Mouse (Mus musculus): ENCODE measurements around the gene Gnaz. TPM values are rescaled to one million over a fixed set of nuclear protein-coding genes. Genes with fewer than 3 reads are reported as not detected.

Gene Gnaz
- total and polyA plus RNA-seq, 3 experiments = 0.02 to 0.11 TPM; not detected in 1

- no peaks in the 10 kb centered on the region for H3K27me3 ChIP-seq (ENCODE audit: insufficient read depth, low read length)
- no peak for ATAC-seq (ENCODE audit: extremely low read depth, insufficient number of reproducible peaks, low FRiP score, poor library complexity, severe bottlenecking)
- H3K4me3 ChIP-seq (ENCODE audit: low read depth, low read length) = no peak overlapping the region
- H3K9me3 ChIP-seq (replicated peaks) = peaks cover 98% of the 10 kb centered on the region
- H3K4me1 ChIP-seq (ENCODE audit: insufficient read depth, low read depth, low read length) = no peaks in the 10 kb centered on the region
- TF ChIP-seq GATA2 (IDR thresholded peaks at IDR 0.05; ENCODE audit: borderline replicate concordance, low read depth, low read length) (no peak), CTCF (IDR thresholded peaks at IDR 0.05; ENCODE audit: low read depth, low read length) (no peak), POLR2AphosphoS5 (IDR thresholded peaks at IDR 0.05; ENCODE audit: insufficient replicate concordance, low read depth, low read length) (no peak), TAL1 (conservative IDR thresholded peaks at IDR 0.05; ENCODE audit: low read depth, low read length) (no peak), GATA1 (IDR thresholded peaks at IDR 0.05; ENCODE audit: borderline replicate concordance, low read length) (no peak)
- no peak for DNase-seq (ENCODE audit: low spot score)
- no peaks in the 10 kb centered on the region for H3K36me3 ChIP-seq (replicated peaks)
Measured at GRCm38 (mm10) chr10:74975626-74976025, 8.6 kb downstream of the Gnaz start.

DNA sequence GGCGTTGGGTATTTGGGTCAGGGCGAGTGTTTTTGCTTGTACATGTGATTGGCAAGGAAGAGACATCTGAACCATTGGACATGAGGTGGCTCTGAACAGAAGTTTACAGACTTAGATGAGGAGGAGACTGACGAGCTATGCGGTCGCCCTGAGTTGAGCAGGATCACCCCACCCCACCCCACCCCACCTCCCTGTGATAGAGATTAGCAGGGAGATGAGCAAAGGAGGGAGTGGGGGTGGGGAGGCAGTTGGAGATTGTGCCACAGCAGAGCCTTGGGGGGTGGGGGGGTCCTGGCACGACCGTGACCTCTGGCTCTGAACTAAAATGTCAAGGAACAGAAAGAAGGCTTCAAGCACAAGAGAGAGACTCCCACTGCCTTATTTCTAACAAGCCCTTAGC, 9.5 kb downstream of the Gnaz start:
- ATAC-seq (ENCODE audit: extremely low read depth, insufficient number of reproducible peaks, low FRiP score, poor library complexity, severe bottlenecking) (no peak), DNase-seq (ENCODE audit: low spot score) (no peak)
- H3K9me3 ChIP-seq (replicated peaks) = peaks cover 98% of the 10 kb centered on the region
- H3K4me3 ChIP-seq (ENCODE audit: low read depth, low read length) = no peak overlapping the region
- H3K27me3 ChIP-seq (ENCODE audit: insufficient read depth, low read length) = no peaks in the 10 kb centered on the region
- no peaks in the 10 kb centered on the region for H3K4me1 ChIP-seq (ENCODE audit: insufficient read depth, low read depth, low read length)
- TF ChIP-seq GATA1 (IDR thresholded peaks at IDR 0.05; ENCODE audit: borderline replicate concordance, low read length) (no peak), CTCF (IDR thresholded peaks at IDR 0.05; ENCODE audit: low read depth, low read length) (no peak), TAL1 (conservative IDR thresholded peaks at IDR 0.05; ENCODE audit: low read depth, low read length) (no peak), GATA2 (IDR thresholded peaks at IDR 0.05; ENCODE audit: borderline replicate concordance, low read depth, low read length) (no peak), POLR2AphosphoS5 (IDR thresholded peaks at IDR 0.05; ENCODE audit: insufficient replicate concordance, low read depth, low read length) (no peak)
- H3K36me3 ChIP-seq (replicated peaks) = no peaks in the 10 kb centered on the region

- Histone ChIP-seq H3K27me3 (ENCODE audit: insufficient read depth, low read length) (no peaks in the 10 kb centered on the region), H3K9me3 (replicated peaks) (peaks cover 98% of the 10 kb centered on the region), H3K4me3 (ENCODE audit: low read depth, low read length) (no peak overlapping the region), H3K4me1 (ENCODE audit: insufficient read depth, low read depth, low read length) (no peaks in the 10 kb centered on the region), H3K36me3 (replicated peaks) (no peaks in the 10 kb centered on the region)
- ATAC-seq (ENCODE audit: extremely low read depth, insufficient number of reproducible peaks, low FRiP score, poor library complexity, severe bottlenecking) (no peak), DNase-seq (ENCODE audit: low spot score) (no peak)
- no peak for TF ChIP-seq TAL1 (conservative IDR thresholded peaks at IDR 0.05; ENCODE audit: low read depth, low read length)
- no peak for TF ChIP-seq GATA1 (IDR thresholded peaks at IDR 0.05; ENCODE audit: borderline replicate concordance, low read length)
- no peak for TF ChIP-seq GATA2 (IDR thresholded peaks at IDR 0.05; ENCODE audit: borderline replicate concordance, low read depth, low read length)
- TF ChIP-seq CTCF (IDR thresholded peaks at IDR 0.05; ENCODE audit: low read depth, low read length) = no peak
- no peak for TF ChIP-seq POLR2AphosphoS5 (IDR thresholded peaks at IDR 0.05; ENCODE audit: insufficient replicate concordance, low read depth, low read length)
Measured at GRCm38 (mm10) chr10:74978056-74978455, 11.1 kb downstream of the Gnaz start.

GRCm38 (mm10) chr10:74981159-74981558, 14.2 kb downstream of the Gnaz start:
- no peaks in the 10 kb centered on the region for H3K36me3 ChIP-seq (replicated peaks)
- ATAC-seq (ENCODE audit: extremely low read depth, insufficient number of reproducible peaks, low FRiP score, poor library complexity, severe bottlenecking) (no peak), DNase-seq (ENCODE audit: low spot score) (no peak)
- H3K27me3 ChIP-seq (ENCODE audit: insufficient read depth, low read length) = no peaks in the 10 kb centered on the region
- H3K4me1 ChIP-seq (ENCODE audit: insufficient read depth, low read depth, low read length) = no peaks in the 10 kb centered on the region
- H3K4me3 ChIP-seq (ENCODE audit: low read depth, low read length) = no peak overlapping the region
- peaks cover 93% of the 10 kb centered on the region for H3K9me3 ChIP-seq (replicated peaks)
- no peak for TF ChIP-seq CTCF (IDR thresholded peaks at IDR 0.05; ENCODE audit: low read depth, low read length)
- no peak for TF ChIP-seq GATA2 (IDR thresholded peaks at IDR 0.05; ENCODE audit: borderline replicate concordance, low read depth, low read length)
- no peak for TF ChIP-seq POLR2AphosphoS5 (IDR thresholded peaks at IDR 0.05; ENCODE audit: insufficient replicate concordance, low read depth, low read length)
- TF ChIP-seq GATA1 (IDR thresholded peaks at IDR 0.05; ENCODE audit: borderline replicate concordance, low read length) = no peak
- no peak for TF ChIP-seq TAL1 (conservative IDR thresholded peaks at IDR 0.05; ENCODE audit: low read depth, low read length)

GRCm38 (mm10) chr10:74983176-74983575, 16.2 kb downstream of the Gnaz start:
- DNase-seq (ENCODE audit: low spot score) (no peak), ATAC-seq (ENCODE audit: extremely low read depth, insufficient number of reproducible peaks, low FRiP score, poor library complexity, severe bottlenecking) (no peak)
- no peak for TF ChIP-seq GATA2 (IDR thresholded peaks at IDR 0.05; ENCODE audit: borderline replicate concordance, low read depth, low read length)
- no peak for TF ChIP-seq POLR2AphosphoS5 (IDR thresholded peaks at IDR 0.05; ENCODE audit: insufficient replicate concordance, low read depth, low read length)
- no peak for TF ChIP-seq CTCF (IDR thresholded peaks at IDR 0.05; ENCODE audit: low read depth, low read length)
- TF ChIP-seq TAL1 (conservative IDR thresholded peaks at IDR 0.05; ENCODE audit: low read depth, low read length) = no peak
- no peak for TF ChIP-seq GATA1 (IDR thresholded peaks at IDR 0.05; ENCODE audit: borderline replicate concordance, low read length)
- no peak overlapping the region for H3K4me3 ChIP-seq (ENCODE audit: low read depth, low read length)
- H3K4me1 ChIP-seq (ENCODE audit: insufficient read depth, low read depth, low read length) = no peaks in the 10 kb centered on the region
- no peaks in the 10 kb centered on the region for H3K36me3 ChIP-seq (replicated peaks)
- H3K27me3 ChIP-seq (ENCODE audit: insufficient read depth, low read length) = no peaks in the 10 kb centered on the region
- H3K9me3 ChIP-seq (replicated peaks) = peaks cover 92% of the 10 kb centered on the region

- no peaks in the 10 kb centered on the region for H3K27me3 ChIP-seq (ENCODE audit: insufficient read depth, low read length)
- no peaks in the 10 kb centered on the region for H3K36me3 ChIP-seq (replicated peaks)
- ATAC-seq (ENCODE audit: extremely low read depth, insufficient number of reproducible peaks, low FRiP score, poor library complexity, severe bottlenecking) (no peak), DNase-seq (ENCODE audit: low spot score) (no peak)
- no peak for TF ChIP-seq GATA1 (IDR thresholded peaks at IDR 0.05; ENCODE audit: borderline replicate concordance, low read length)
- TF ChIP-seq CTCF (IDR thresholded peaks at IDR 0.05; ENCODE audit: low read depth, low read length) = no peak
- TF ChIP-seq GATA2 (IDR thresholded peaks at IDR 0.05; ENCODE audit: borderline replicate concordance, low read depth, low read length) = no peak
- no peak for TF ChIP-seq POLR2AphosphoS5 (IDR thresholded peaks at IDR 0.05; ENCODE audit: insufficient replicate concordance, low read depth, low read length)
- TF ChIP-seq TAL1 (conservative IDR thresholded peaks at IDR 0.05; ENCODE audit: low read depth, low read length) = no peak
- no peaks in the 10 kb centered on the region for H3K4me1 ChIP-seq (ENCODE audit: insufficient read depth, low read depth, low read length)
- no peak overlapping the region for H3K4me3 ChIP-seq (ENCODE audit: low read depth, low read length)
- peaks cover 94% of the 10 kb centered on the region for H3K9me3 ChIP-seq (replicated peaks)
Measured at GRCm38 (mm10) chr10:74987698-74988470, 20.9 kb downstream of the Gnaz start.
